Mouse (Mus musculus): ENCODE results near the gene Ppp6c. TPM values are rescaled to one million over a fixed set of nuclear protein-coding genes. Genes with fewer than 3 reads are reported as not detected.

The Ppp6c gene
- total and polyA plus RNA-seq, 3 experiments: 24.9 to 79.8 (median 68.7) TPM

GRCm38 (mm10) chr2:39220010-39220409 is 6.2 kb downstream of the Ppp6c start:
- in situ Hi-C loops (cut with MboI; ENCODE audit: low pct_ligation_motif_present, low pct_unique_long_range_greater_than_20kb, low sequenced_read_pairs): no loop called here
- no peak for DNase-seq (ENCODE audit: extremely low read depth)
- TF ChIP-seq MAZ (IDR thresholded peaks at IDR 0.05; ENCODE audit: low read depth, low read length) (no peak), ZMIZ1 (IDR thresholded peaks at IDR 0.05; ENCODE audit: low read depth, low read length) (no peak), SMC3 (IDR thresholded peaks at IDR 0.05; ENCODE audit: low read depth, low read length) (no peak), JUN (IDR thresholded peaks at IDR 0.05; ENCODE audit: insufficient read depth, low read depth, low read length) (no peak), RAD21 (IDR thresholded peaks at IDR 0.05; ENCODE audit: low read depth, low read length) (no peak), NRF1 (IDR thresholded peaks at IDR 0.05; ENCODE audit: low read depth, low read length) (no peak), ZKSCAN1 (IDR thresholded peaks at IDR 0.05; ENCODE audit: borderline replicate concordance, low read depth, low read length) (no peak)
- Histone ChIP-seq H3K9me3 (replicated peaks; ENCODE audit: low read length) (no peaks in the 10 kb centered on the region), H3K4me3 (replicated peaks in 1 of 3; ENCODE audit: low read depth in 2 of 3, low read length in 2 of 3, poor library complexity in 1 of 3) (no peak overlapping the region), H3K79me2 (replicated peaks; ENCODE audit: control insufficient read depth, extremely low read depth, insufficient read depth, poor library complexity, severe bottlenecking) (peaks cover 58% of the 10 kb centered on the region), H3K4me2 (ENCODE audit: insufficient read depth, low read depth, poor library complexity, severe bottlenecking) (no peak overlapping the region), H3K4me1 (ENCODE audit: control insufficient read depth in 1 of 2, insufficient read depth in 2 of 2) (peaks cover 2 to 24% of the 10 kb centered on the region in 2 experiments; a peak in 2 of 4 replicates), H3K36me3 (replicated peaks in 1 of 2; ENCODE audit: control insufficient read depth in 1 of 2, insufficient read depth in 1 of 2, low read length in 1 of 2) (peaks cover 0 to 8% of the 10 kb centered on the region in 2 experiments), H3K9ac (ENCODE audit: insufficient read depth, low read depth) (no peak overlapping the region), H3K27me3 (replicated peaks) (no peaks in the 10 kb centered on the region), H3K27ac (ENCODE audit: insufficient read depth, low read depth) (no peak overlapping the region)
- dilution Hi-C loops (cut with MboI; ENCODE audit: extremely low pct_ligation_motif_present, extremely low pct_unique_long_range_greater_than_20kb, low sequenced_read_pairs): no loop called here

- no peak overlapping the region for H3K4me2 ChIP-seq (ENCODE audit: insufficient read depth, low read depth, poor library complexity, severe bottlenecking)
- H3K27ac ChIP-seq (ENCODE audit: insufficient read depth, low read depth): no peak overlapping the region
- H3K9ac ChIP-seq (ENCODE audit: insufficient read depth, low read depth): no peak overlapping the region
- dilution Hi-C loops (cut with MboI; ENCODE audit: extremely low pct_ligation_motif_present, extremely low pct_unique_long_range_greater_than_20kb, low sequenced_read_pairs) (no loop called here), in situ Hi-C loops (cut with MboI; ENCODE audit: low pct_ligation_motif_present, low pct_unique_long_range_greater_than_20kb, low sequenced_read_pairs) (no loop called here)
- H3K4me3 ChIP-seq (replicated peaks in 1 of 3; ENCODE audit: low read depth in 2 of 3, low read length in 2 of 3, poor library complexity in 1 of 3): no peak overlapping the region
- peaks cover 0 to 8% of the 10 kb centered on the region in 2 experiments for H3K36me3 ChIP-seq (replicated peaks in 1 of 2; ENCODE audit: control insufficient read depth in 1 of 2, insufficient read depth in 1 of 2, low read length in 1 of 2)
- peaks cover 0 to 17% of the 10 kb centered on the region in 2 experiments; a peak in 1 of 4 replicates for H3K4me1 ChIP-seq (ENCODE audit: control insufficient read depth in 1 of 2, insufficient read depth in 2 of 2)
- no peaks in the 10 kb centered on the region for H3K27me3 ChIP-seq (replicated peaks)
- H3K9me3 ChIP-seq (replicated peaks; ENCODE audit: low read length): no peaks in the 10 kb centered on the region
- TF ChIP-seq ZNF384 (IDR thresholded peaks at IDR 0.05; ENCODE audit: low read depth, low read length): no peak
- TF ChIP-seq ZMIZ1 (IDR thresholded peaks at IDR 0.05; ENCODE audit: low read depth, low read length): no peak
- no peak for TF ChIP-seq JUN (IDR thresholded peaks at IDR 0.05; ENCODE audit: insufficient read depth, low read depth, low read length)
- no peak for TF ChIP-seq HCFC1 (IDR thresholded peaks at IDR 0.05; ENCODE audit: low read depth, low read length)
- TF ChIP-seq CTCF (conservative IDR thresholded peaks at IDR 0.05 in 1 of 2, IDR thresholded peaks at IDR 0.05 in 1 of 2; ENCODE audit: low read depth in 2 of 2, low read length in 2 of 2): no peak
- TF ChIP-seq NRF1 (IDR thresholded peaks at IDR 0.05; ENCODE audit: low read depth, low read length): no peak
- TF ChIP-seq RAD21 (IDR thresholded peaks at IDR 0.05; ENCODE audit: low read depth, low read length): no peak
- TF ChIP-seq POLR2A (IDR thresholded peaks at IDR 0.05; ENCODE audit: low read depth, low read length): no peak
- no peak for TF ChIP-seq ETS1 (conservative IDR thresholded peaks at IDR 0.05; ENCODE audit: low read depth, low read length)
- no peak for TF ChIP-seq TBP (conservative IDR thresholded peaks at IDR 0.05; ENCODE audit: low read depth, low read length)
- no peak for TF ChIP-seq TCF12 (IDR thresholded peaks at IDR 0.05; ENCODE audit: low read depth, low read length)
- TF ChIP-seq JUND (conservative IDR thresholded peaks at IDR 0.05; ENCODE audit: low read depth, low read length): no peak
- no peak for TF ChIP-seq NELFE (IDR thresholded peaks at IDR 0.05; ENCODE audit: low read depth, low read length)
- TF ChIP-seq CHD2 (IDR thresholded peaks at IDR 0.05; ENCODE audit: low read length): no peak
- no peak for TF ChIP-seq USF1 (IDR thresholded peaks at IDR 0.05; ENCODE audit: low read depth, low read length)
- no peak for TF ChIP-seq E2F4 (IDR thresholded peaks at IDR 0.05; ENCODE audit: insufficient replicate concordance, low read depth, low read length)
- no peak for TF ChIP-seq MEF2A (IDR thresholded peaks at IDR 0.05; ENCODE audit: borderline replicate concordance, low read depth, low read length)
- no peak for TF ChIP-seq POLR2AphosphoS2 (IDR thresholded peaks at IDR 0.05; ENCODE audit: low read depth, low read length)
- H3K79me2 ChIP-seq (replicated peaks; ENCODE audit: control insufficient read depth, extremely low read depth, insufficient read depth, poor library complexity, severe bottlenecking): peaks cover 51% of the 10 kb centered on the region
- DNase-seq (ENCODE audit: extremely low read depth): no peak
These were observed 7.2 kb downstream of the Ppp6c start for GRCm38 (mm10) chr2:39219034-39219433.

All from CH12.LX (cell line).